Mouse (Mus musculus): Measurements from ENCODE around the gene Gm49342.

Gene Gm49342

DNA sequence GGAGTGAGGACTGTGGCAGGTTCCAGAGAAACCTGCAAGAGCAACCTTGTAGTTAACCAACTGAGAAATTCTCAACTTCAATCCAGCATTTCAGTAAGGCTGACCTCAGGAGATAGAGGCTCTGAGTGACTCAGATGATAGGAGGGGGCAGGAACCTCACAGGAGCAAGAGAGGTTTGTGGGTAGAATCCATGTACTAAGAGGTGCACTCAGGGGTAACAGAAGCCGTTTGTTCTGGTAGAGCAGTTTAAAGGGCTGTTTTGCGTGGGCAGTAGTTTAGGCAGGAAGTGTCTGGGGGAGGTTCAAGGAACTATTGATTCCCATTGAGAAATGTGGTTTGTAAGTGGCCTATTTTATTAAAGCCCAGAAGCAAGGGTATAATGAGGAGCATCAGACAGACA lies 36.9 kb downstream of the Gm49342 start:
- DNase-seq (ENCODE audit: low read depth, low spot score), result no peak

DNA sequence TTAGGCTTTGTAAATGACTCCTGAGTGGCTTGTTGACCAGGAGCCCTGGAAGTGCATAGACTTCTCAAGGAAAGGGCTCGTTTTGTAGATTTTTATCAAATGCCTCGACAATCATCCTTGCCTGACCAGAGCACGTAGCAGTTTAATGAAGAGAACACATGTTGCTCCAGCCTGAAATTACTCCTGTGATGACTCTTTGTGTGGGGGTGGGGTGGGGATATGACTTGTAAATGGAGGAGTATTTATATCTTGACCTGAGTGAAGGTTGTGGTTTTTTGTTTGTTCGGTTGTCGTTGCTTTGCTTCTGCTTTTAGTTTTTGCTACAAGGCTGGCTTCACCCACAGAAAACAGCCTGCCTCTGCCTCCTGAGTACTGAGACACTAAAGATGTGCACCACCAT lies 37.5 kb downstream of the Gm49342 start:
- DNase-seq (ENCODE audit: low read depth, low spot score), result no peak

DNA sequence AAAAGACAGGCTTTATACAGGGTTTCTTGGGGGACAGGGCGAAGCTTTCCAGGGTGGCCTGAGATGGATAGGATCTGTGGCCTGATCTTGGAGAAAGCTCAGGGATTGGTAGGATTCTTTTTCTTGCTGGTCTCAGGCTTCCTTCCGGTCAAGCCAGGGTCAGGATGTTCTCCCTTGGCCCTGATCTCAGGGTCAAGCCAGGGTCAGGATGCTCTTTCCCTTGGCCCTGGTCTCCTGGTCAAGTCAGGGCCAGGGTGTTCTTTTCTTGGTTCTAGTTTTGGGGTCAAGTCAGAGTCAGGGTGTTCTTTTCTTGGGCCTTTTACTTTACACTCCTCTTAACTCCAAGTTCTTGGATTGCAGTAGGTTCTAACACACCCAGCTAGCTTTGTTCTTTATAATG lies 43.4 kb downstream of the Gm49342 start:
- no peak for DNase-seq (ENCODE audit: low read depth, low spot score)

DNA sequence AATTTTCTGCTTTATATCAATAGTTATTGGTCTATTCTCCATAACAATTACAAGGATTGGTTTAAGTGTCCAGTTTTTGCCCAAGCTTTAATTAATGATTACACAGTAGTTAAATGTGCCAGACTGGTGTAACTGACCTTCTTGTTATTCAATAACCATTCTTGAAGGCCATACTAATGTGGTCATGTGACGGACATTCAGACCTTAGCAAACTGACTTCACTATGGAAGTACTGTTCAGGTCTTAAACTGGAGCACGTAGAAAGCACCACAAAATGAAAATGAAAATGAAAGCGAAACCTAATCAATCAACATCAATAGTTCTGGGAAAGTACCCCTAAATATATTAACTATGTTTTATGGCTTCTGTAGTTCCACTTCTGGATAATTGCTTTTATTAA lies 46.7 kb downstream of the Gm49342 start:
- DNase-seq (ENCODE audit: low read depth, low spot score), result no peak

DNA sequence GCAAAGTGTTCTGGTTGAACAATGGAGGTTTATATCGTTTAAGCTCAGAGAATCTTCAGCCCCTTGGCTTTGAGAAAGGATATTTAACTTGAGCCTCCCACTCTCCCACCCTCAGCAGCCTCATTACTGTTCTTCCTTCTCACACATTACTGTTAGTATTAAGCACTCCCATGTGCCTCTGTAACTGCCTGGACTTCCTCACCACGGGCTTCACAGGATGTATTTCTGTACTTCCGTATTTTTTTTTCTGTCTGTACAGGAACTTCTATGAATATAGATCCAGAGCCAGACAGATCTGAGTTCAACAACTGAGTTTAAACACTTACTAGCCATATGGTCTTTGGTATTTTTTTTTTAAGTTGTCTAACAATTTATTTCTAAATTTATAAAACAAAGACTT lies 52.8 kb downstream of the Gm49342 start:
- no peak for DNase-seq (ENCODE audit: low read depth, low spot score)

- no peak for DNase-seq (ENCODE audit: low read depth, low spot score)
These were observed 53.8 kb downstream of the Gm49342 start for GRCm38 (mm10) chr14:50997999-50998666.

GRCm38 (mm10) chr14:51007152-51007801 lies 63.0 kb downstream of the Gm49342 start, which contains the start of gene Rnase10:
Gene Rnase10 (plus strand): TSS chr14:51007751.
- no peak for DNase-seq (ENCODE audit: low read depth, low spot score)

- no peak for DNase-seq (ENCODE audit: low read depth, low spot score)
These were observed 63.8 kb downstream of the Gm49342 start for GRCm38 (mm10) chr14:51007914-51008713.

- no peak for DNase-seq (ENCODE audit: low read depth, low spot score)
These were observed 64.5 kb downstream of the Gm49342 start for GRCm38 (mm10) chr14:51008781-51009180.

- DNase-seq (ENCODE audit: low read depth, low spot score), result no peak
These were observed 65.3 kb downstream of the Gm49342 start for GRCm38 (mm10) chr14:51009572-51009971.

All from c-Kit-negative CD71-positive TER-119-positive erythroid progenitor cells, embryonic 14.5 days (primary cell).